In genomic region chr11:54567959-54568358, GRCm38 (mm10) we compare ENCODE assay signal across 21 mouse cellular contexts. TPM values are rescaled to one million over a fixed set of nuclear protein-coding genes. Genes with fewer than 3 reads are reported as not detected.
A peak's percentile ranks its signal among the peaks of the same experiment; 100 is the strongest.
DNase-seq lines count a peak whose midpoint lies in the region; ATAC-seq and TF ChIP-seq lines count a peak whose summit lies in the region.
"Had no signal": no experiment of that assay in that cellular context is flagged by ENCODE, and none has a peak within 500 bp of the region (broad histone marks: within the 10 kb centered on the region; RNA-seq: fewer than 3 reads in every experiment).

No protein-coding gene starts in this region.

- no peaks in the 10 kb centered on the region for H3K27me3 ChIP-seq in lung, embryonic 14.5 days (ENCODE audit: insufficient read depth, low read length)
- H3K27me3 ChIP-seq in kidney, adult 2 months (replicated peaks; ENCODE audit: control insufficient read depth, insufficient read depth, low read length): no peaks in the 10 kb centered on the region
- H3K27me3 ChIP-seq: embryonic facial prominence, embryonic 13.5 days; forebrain, embryonic 13.5 days; heart, embryonic 13.5 days; hindbrain, embryonic 12.5 days; intestine, embryonic 15.5 days had no signal

- TF ChIP-seq CTCF in lung, embryonic 14.5 days (IDR thresholded peaks at IDR 0.05; ENCODE audit: low read depth): no peak
- no peak for TF ChIP-seq CTCF in lung, adult 2 months (IDR thresholded peaks at IDR 0.05; ENCODE audit: insufficient read depth, low read length)
- no peak for TF ChIP-seq CTCF in kidney, adult 2 months (conservative IDR thresholded peaks at IDR 0.05; ENCODE audit: insufficient read depth, insufficient read length, low read depth, low read length)

- no peak overlapping the region for H3K9ac ChIP-seq in lung, embryonic 14.5 days
- H3K9ac ChIP-seq: embryonic facial prominence, embryonic 13.5 days; forebrain, embryonic 13.5 days; forebrain, postnatal 0 days; heart, embryonic 13.5 days; hindbrain, embryonic 12.5 days; intestine, embryonic 15.5 days had no signal

- H3K4me1 ChIP-seq in lung, embryonic 14.5 days (ENCODE audit: insufficient read depth): no peaks in the 10 kb centered on the region
- no peaks in the 10 kb centered on the region for H3K4me1 ChIP-seq in lung, adult 2 months (ENCODE audit: control insufficient read depth, insufficient read depth, low read length)
- no peaks in the 10 kb centered on the region for H3K4me1 ChIP-seq in kidney, adult 2 months (ENCODE audit: control insufficient read depth, insufficient read depth, low read length)
- H3K4me1 ChIP-seq: embryonic facial prominence, embryonic 13.5 days; forebrain, embryonic 13.5 days; heart, embryonic 13.5 days; hindbrain, embryonic 12.5 days; intestine, embryonic 15.5 days had no signal

- ATAC-seq in lung, embryonic 14.5 days (ENCODE audit: insufficient read depth): no peak
- ATAC-seq: forebrain, embryonic 13.5 days; forebrain, postnatal 0 days; hindbrain, embryonic 16.5 days; intestine, embryonic 15.5 days had no signal

- no peak overlapping the region for H3K27ac ChIP-seq in lung, embryonic 14.5 days (ENCODE audit: low read depth)
- H3K27ac ChIP-seq in kidney, adult 2 months (ENCODE audit: insufficient read depth, low read depth, low read length): no peak overlapping the region
- H3K27ac ChIP-seq: embryonic facial prominence, embryonic 13.5 days; forebrain, embryonic 13.5 days; heart, embryonic 13.5 days; hindbrain, embryonic 12.5 days; intestine, embryonic 15.5 days had no signal

- TF ChIP-seq POLR2A in lung, adult 2 months (IDR thresholded peaks at IDR 0.05; ENCODE audit: borderline replicate concordance, extremely low read depth, low read depth, low read length): no peak
- no peak for TF ChIP-seq POLR2A in kidney, adult 2 months (IDR thresholded peaks at IDR 0.05; ENCODE audit: low read depth, low read length)

- H3K9me3 ChIP-seq in lung, embryonic 14.5 days (ENCODE audit: low read depth, low read length): no peaks in the 10 kb centered on the region
- H3K9me3 ChIP-seq: embryonic facial prominence, embryonic 13.5 days; forebrain, embryonic 13.5 days; heart, embryonic 13.5 days; hindbrain, embryonic 12.5 days; intestine, embryonic 15.5 days had no signal

- no peak overlapping the region for H3K4me3 ChIP-seq in lung, embryonic 14.5 days (ENCODE audit: low read depth, low read length)
- no peak overlapping the region for H3K4me3 ChIP-seq in lung, adult 2 months (replicated peaks; ENCODE audit: extremely low read depth, low read depth, low read length)
- no peak overlapping the region for H3K4me3 ChIP-seq in kidney, adult 2 months (ENCODE audit: insufficient read depth, low read depth, low read length)
- H3K4me3 ChIP-seq: embryonic facial prominence, embryonic 13.5 days; forebrain, embryonic 13.5 days; heart, embryonic 13.5 days; hindbrain, embryonic 12.5 days; intestine, embryonic 15.5 days had no signal

- WGBS in lung, embryonic 14.5 days: 39% methylated on average over 1 of the region's 1 CpGs
- 31% methylated on average over 1 of the region's 1 CpGs for WGBS in lung, adult 2 months
- WGBS in kidney, adult 2 months: 46% methylated on average over 1 of the region's 1 CpGs

- H3K4me2 ChIP-seq in lung, embryonic 14.5 days: no peak overlapping the region
- H3K4me2 ChIP-seq: embryonic facial prominence, embryonic 13.5 days; forebrain, embryonic 13.5 days; heart, embryonic 13.5 days; hindbrain, embryonic 12.5 days; intestine, embryonic 15.5 days had no signal

- DNase-seq in lung, embryonic 14.5 days: peak; percentile 3
- DNase-seq in lung, adult 2 months: no peak
- DNase-seq in 416B (ENCODE audit: low read depth): peak; percentile 40
- DNase-seq in CD4-positive helper T cell, adult 2 months (ENCODE audit: low read depth, low spot score): peak; percentile 78
- DNase-seq in induced T-regulatory cell, adult 2 months (ENCODE audit: low read depth): peak; percentile 74
- DNase-seq in right cerebral cortex, postnatal 25 days: no peak
- DNase-seq in kidney, adult 2 months: no peak
- DNase-seq: adrenal gland, adult 8-10 months; B cell, adult 2 months; cerebellum, adult 11 months; cerebellum, adult 8-10 months; cerebellum, postnatal 25 days; forebrain, postnatal 0 days; gastrocnemius, postnatal 14 days; heart, postnatal 36 days had no signal

- no peaks in the 10 kb centered on the region for H3K36me3 ChIP-seq in lung, embryonic 14.5 days (ENCODE audit: insufficient read depth)
- no peaks in the 10 kb centered on the region for H3K36me3 ChIP-seq in kidney, adult 2 months (ENCODE audit: control insufficient read depth, insufficient read depth, low read length)
- H3K36me3 ChIP-seq: embryonic facial prominence, embryonic 13.5 days; hindbrain, embryonic 12.5 days; intestine, embryonic 15.5 days had no signal

RNA-seq across cellular contexts. Expression of gene Rapgef6, which starts 45.3 kb away (rescaled TPM):
- polyA plus RNA-seq in lung, embryonic 14.5 days (2014; fragmentation: Nextera tagmentation; extraction: Ambion mirVana): 33.2 TPM in 2 replicates
- polyA plus RNA-seq in lung, adult 2 months (2012; rRNA removed): 21.6 and 31.3 TPM in 2 replicates
- 12.1 and 15.9 TPM in 2 replicates for polyA plus RNA-seq in kidney, adult 2 months (2012; rRNA removed)

Comparison
In these comparisons a context has a peak if more than half of its experiments do, and no peak if none do; other contexts are left out.
1. DNase-seq: peak in lung, embryonic 14.5 days (single experiment), 416B (single experiment), CD4-positive helper T cell, adult 2 months (single experiment) and induced T-regulatory cell, adult 2 months (single experiment); none in lung, adult 2 months (single experiment), right cerebral cortex, postnatal 25 days (single experiment) and kidney, adult 2 months (single experiment).